Mouse (Mus musculus) layer of hippocampus, adult 11-12 months (tissue): ENCODE measurements at regions not wholly inside any gene's neighbourhood (a gene's known extent, or its start where the extent isn't known, plus 50 kb on each side); places are given as distances from the start of the nearest gene placed in this dataset.

Experiments
- DNase-seq: peaks from one replicate; pipeline ENCODE4 v3.0.0; 2022; ENCODE audit warnings: low spot score

- no peak for DNase-seq
Measured at GRCm38 (mm10) chr11:8224366-8224765, 440.0 kb downstream of the Tns3 start.

GRCm38 (mm10) chr11:8220618-8221017, 443.7 kb downstream of the Tns3 start:
- no peak for DNase-seq

- no peak for DNase-seq
Measured at GRCm38 (mm10) chr11:8219911-8220310, 444.4 kb downstream of the Tns3 start.

- no peak for DNase-seq
Measured at GRCm38 (mm10) chr11:8215634-8216033, 448.7 kb downstream of the Tns3 start.

GRCm38 (mm10) chr11:8214305-8214903, 449.9 kb downstream of the Tns3 start:
- no peak for DNase-seq

- DNase-seq: no peak
Measured at GRCm38 (mm10) chr11:8213130-8213529, 451.2 kb downstream of the Tns3 start.

- DNase-seq: no peak
Measured at GRCm38 (mm10) chr11:8212714-8213113, 451.6 kb downstream of the Tns3 start.

GRCm38 (mm10) chr11:8209041-8209440, 455.3 kb downstream of the Tns3 start:
- no peak for DNase-seq

GRCm38 (mm10) chr11:8199293-8199692, 465.0 kb downstream of the Tns3 start:
- DNase-seq: no peak
